Mouse (Mus musculus): ENCODE measurements at regions not wholly inside any gene's neighbourhood (a gene's known extent, or its start where the extent isn't known, plus 50 kb on each side); places are given as distances from the start of the nearest gene placed in this dataset.
"Not testable (repeated sequence)": the region's sequence is repeated elsewhere in the genome, so short reads cannot be mapped to it uniquely, and the experiment has no call there.

DNA sequence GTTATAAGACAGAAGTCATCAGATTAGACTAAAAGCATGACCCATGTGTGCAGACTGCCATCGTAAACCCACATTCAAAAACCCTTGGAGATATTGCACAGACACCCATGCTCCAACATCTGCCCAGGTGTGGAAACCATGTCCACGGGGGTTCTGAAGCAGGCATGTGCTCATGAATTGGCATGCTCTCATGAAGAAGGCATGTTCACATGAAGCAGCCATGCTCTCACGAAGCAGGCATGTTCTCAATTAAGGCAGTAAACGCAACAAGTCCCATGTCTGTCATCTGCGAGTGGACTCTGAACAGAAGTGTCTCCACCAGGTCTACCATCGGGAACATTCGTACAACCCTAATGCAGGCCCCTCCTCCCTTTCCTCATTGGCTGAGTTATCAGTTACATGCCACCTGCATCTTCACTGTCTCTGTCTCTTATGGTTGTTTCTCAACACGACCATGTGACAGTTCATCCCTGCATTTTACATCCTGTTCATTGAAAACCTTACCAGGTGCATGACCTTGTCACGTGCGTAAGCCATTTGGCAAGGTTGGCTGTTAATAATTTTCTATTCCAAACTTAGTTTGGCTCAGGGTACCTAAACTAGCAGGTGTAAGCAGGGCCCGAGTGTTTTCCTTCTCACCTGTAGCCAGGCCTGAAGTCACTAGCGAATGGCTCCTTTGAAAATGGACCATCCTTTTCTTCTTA, 193.4 kb downstream of the Tcp10c start:
- H3K4me2 ChIP-seq (ENCODE audit: low read depth, low read length), result no peak overlapping the region
- no peak overlapping the region for H3K4me3 ChIP-seq (ENCODE audit: low read depth, low read length)
- ATAC-seq, result peak; percentile 18; the same call in 1 of the 2 replicates
- no peaks in the 10 kb centered on the region for H3K4me1 ChIP-seq (ENCODE audit: insufficient read depth)
- peaks cover 44% of the 10 kb centered on the region for H3K9me3 ChIP-seq (ENCODE audit: low read length)
- H3K9ac ChIP-seq (replicated peaks), result no peak overlapping the region
- H3K27me3 ChIP-seq (ENCODE audit: insufficient read depth, low read length), result no peaks in the 10 kb centered on the region
- peak; percentile 18 for DNase-seq
- no peaks in the 10 kb centered on the region for H3K36me3 ChIP-seq (replicated peaks; ENCODE audit: insufficient read depth, low read length)
- H3K27ac ChIP-seq (ENCODE audit: low read depth), result no peak overlapping the region
- WGBS (ENCODE audit: insufficient replicate concordance), result 54% methylated on average over 12 of the region's 12 CpGs
- TF ChIP-seq CTCF (IDR thresholded peaks at IDR 0.05; ENCODE audit: low read depth) (no peak), EP300 (IDR thresholded peaks at IDR 0.05; ENCODE audit: low read depth) (no peak)

- Histone ChIP-seq H3K4me1 (ENCODE audit: insufficient read depth) (no peaks in the 10 kb centered on the region), H3K9ac (replicated peaks) (no peak overlapping the region), H3K9me3 (ENCODE audit: low read length) (peaks cover 30% of the 10 kb centered on the region), H3K27me3 (ENCODE audit: insufficient read depth, low read length) (no peaks in the 10 kb centered on the region), H3K27ac (ENCODE audit: low read depth) (no peak overlapping the region), H3K36me3 (replicated peaks; ENCODE audit: insufficient read depth, low read length) (no peaks in the 10 kb centered on the region), H3K4me2 (ENCODE audit: low read depth, low read length) (no peak overlapping the region), H3K4me3 (ENCODE audit: low read depth, low read length) (no peak overlapping the region)
- ATAC-seq (peak; percentile 43), DNase-seq (no peak)
- 64% methylated on average over 9 of the region's 9 CpGs for WGBS (ENCODE audit: insufficient replicate concordance)
- TF ChIP-seq CTCF (IDR thresholded peaks at IDR 0.05; ENCODE audit: low read depth) (no peak), EP300 (IDR thresholded peaks at IDR 0.05; ENCODE audit: low read depth) (no peak)
Observed at GRCm38 (mm10) chr17:13549975-13550895, 195.9 kb downstream of the Tcp10c start.

DNA sequence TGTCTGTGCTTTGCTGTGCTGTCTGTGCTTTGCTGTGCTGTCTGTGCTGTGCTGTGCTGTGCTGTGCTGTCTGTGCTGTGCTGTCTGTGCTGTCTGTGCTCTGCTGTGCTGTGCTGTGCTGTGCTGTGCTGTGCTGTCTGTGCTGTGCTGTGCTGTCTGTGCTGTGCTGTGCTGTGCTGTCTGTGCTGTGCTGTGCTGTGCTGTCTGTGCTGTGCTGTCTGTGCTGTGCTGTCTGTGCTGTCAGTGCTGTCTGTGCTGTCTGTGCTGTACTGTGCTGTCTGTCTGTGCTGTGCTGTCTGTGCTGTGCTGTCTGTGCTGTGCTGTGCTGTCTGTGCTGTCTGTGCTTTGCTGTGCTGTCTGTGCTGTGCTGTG, 196.5 kb downstream of the Tcp10c start:
- H3K9ac ChIP-seq (replicated peaks); H3K4me3 ChIP-seq (ENCODE audit: low read depth, low read length); H3K4me2 ChIP-seq (ENCODE audit: low read depth, low read length); DNase-seq; H3K27ac ChIP-seq (ENCODE audit: low read depth); H3K27me3 ChIP-seq (ENCODE audit: insufficient read depth, low read length); H3K4me1 ChIP-seq (ENCODE audit: insufficient read depth); H3K36me3 ChIP-seq (replicated peaks; ENCODE audit: insufficient read depth, low read length): not testable (repeated sequence)
- peak; percentile 35 for ATAC-seq
- H3K9me3 ChIP-seq (ENCODE audit: low read length), result peaks cover 30% of the 10 kb centered on the region

DNA sequence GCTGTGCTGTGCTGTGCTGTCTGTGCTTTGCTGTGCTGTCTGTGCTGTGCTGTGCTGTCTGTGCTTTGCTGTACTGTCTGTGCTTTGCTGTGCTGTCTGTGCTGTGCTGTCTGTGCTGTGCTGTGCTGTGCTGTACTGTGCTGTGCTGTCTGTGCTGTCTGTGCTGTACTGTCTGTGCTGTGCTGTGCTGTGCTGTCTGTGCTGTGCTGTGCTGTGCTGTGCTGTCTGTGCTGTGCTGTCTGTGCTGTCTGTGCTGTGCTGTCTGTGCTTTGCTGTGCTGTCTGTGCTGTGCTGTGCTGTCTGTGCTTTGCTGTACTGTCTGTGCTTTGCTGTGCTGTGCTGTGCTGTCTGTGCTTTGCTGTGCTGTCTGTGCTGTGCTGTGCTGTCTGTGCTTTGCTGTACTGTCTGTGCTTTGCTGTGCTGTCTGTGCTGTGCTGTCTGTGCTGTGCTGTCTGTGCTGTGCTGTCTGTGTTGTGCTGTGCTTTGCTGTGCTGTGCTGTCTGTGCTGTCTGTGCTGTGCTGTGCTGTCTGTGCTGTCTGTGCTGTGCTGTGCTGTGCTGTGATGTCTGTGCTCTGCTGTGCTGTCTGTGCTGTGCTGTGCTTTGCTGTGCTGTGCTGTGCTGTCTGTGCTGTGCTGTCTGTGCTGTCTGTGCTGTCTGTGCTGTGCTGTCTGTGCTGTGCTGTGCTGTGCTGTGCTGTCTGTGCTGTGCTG, 197.5 kb downstream of the Tcp10c start:
- peaks cover 24% of the 10 kb centered on the region for H3K9me3 ChIP-seq (ENCODE audit: low read length)
- peak; percentile 66 for DNase-seq
- ATAC-seq, result peak; percentile 51

GRCm38 (mm10) chr17:13552840-13553239, 198.5 kb downstream of the Tcp10c start:
- DNase-seq (peak; percentile 50), ATAC-seq (peak; percentile 43; the same call in 1 of the 2 replicates)
- H3K4me2 ChIP-seq (ENCODE audit: low read depth, low read length); H3K4me1 ChIP-seq (ENCODE audit: insufficient read depth); H3K4me3 ChIP-seq (ENCODE audit: low read depth, low read length); H3K9ac ChIP-seq (replicated peaks); H3K27me3 ChIP-seq (ENCODE audit: insufficient read depth, low read length); H3K36me3 ChIP-seq (replicated peaks; ENCODE audit: insufficient read depth, low read length); H3K27ac ChIP-seq (ENCODE audit: low read depth): not testable (repeated sequence)
- H3K9me3 ChIP-seq (ENCODE audit: low read length), result peaks cover 19% of the 10 kb centered on the region

More for the DNA sequence above, 197.5 kb downstream of the Tcp10c start:
- not testable (repeated sequence) for H3K4me1 ChIP-seq (ENCODE audit: insufficient read depth); H3K27ac ChIP-seq (ENCODE audit: low read depth); H3K4me2 ChIP-seq (ENCODE audit: low read depth, low read length); H3K27me3 ChIP-seq (ENCODE audit: insufficient read depth, low read length); H3K9ac ChIP-seq (replicated peaks); H3K36me3 ChIP-seq (replicated peaks; ENCODE audit: insufficient read depth, low read length); H3K4me3 ChIP-seq (ENCODE audit: low read depth, low read length)

DNA sequence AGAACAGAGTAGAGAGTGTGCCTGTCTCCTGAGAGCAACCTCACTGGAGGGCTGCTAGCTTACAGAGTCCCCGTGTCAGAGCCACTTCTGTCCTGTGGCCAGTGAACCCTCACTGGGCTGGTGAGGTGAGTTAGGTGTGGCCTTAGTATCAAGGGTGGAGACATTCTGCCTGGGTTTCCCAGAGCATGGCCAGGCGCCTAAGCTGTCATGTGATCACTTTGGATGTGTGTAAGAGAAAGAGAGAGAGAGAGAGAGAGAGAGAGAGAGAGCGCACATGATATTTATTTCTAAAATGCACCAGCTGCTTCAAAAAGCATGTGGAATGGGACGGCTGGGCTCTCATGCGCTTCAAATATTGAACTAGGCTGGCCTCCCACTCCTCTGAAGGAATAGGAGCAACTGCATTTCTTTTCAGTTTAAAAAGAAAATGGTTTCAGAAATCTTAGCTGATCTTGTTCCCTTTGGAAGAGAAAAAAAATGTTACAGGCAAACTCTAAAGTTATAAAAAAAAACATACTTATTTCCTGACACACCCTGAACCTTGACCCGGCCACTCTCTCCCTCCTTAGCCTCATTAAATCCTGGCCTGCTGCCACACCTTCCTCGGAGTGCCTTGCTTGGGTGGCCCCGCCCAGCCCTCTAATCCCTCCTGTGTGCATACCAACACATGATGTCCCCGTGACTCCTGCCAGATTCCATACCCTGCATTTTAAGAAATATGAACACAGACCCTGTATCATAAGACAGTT, 201.1 kb downstream of the Tcp10c start:
- WGBS (ENCODE audit: insufficient replicate concordance), result 57% methylated on average over 9 of the region's 9 CpGs
- not testable (repeated sequence) for ATAC-seq, DNase-seq

DNA sequence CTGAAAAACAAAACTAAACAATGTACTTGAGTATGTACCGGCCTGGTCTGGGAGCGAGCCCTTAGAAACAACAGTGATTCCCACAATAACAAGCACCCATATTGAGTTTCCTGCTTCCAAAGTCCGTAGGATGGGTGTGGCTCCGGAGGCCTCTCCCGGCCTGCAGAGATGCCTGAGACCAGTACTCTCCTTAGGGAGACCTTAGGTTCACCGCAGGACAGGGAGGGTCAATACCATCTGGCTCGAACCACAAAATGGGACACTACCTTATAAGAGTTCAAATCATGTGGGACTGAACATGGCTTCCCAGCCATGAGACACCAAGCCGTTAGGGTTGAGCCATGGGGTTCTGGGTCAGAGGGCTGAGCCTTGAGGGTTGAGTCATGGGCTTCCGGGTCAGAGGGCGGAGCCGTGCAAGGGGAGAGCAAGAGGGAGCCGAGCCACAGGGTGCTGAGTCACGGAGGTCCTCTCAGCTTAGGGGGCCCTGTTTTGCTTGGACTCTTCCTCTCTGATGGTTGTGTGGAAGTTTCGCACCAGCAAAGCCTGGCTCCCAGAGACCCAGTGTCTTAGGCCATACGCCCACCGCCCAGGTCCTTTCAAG, 201.8 kb downstream of the Tcp10c start:
- not testable (repeated sequence) for H3K27me3 ChIP-seq (ENCODE audit: insufficient read depth, low read length); H3K9ac ChIP-seq (replicated peaks); ATAC-seq; H3K9me3 ChIP-seq (ENCODE audit: low read length); H3K4me3 ChIP-seq (ENCODE audit: low read depth, low read length); H3K4me1 ChIP-seq (ENCODE audit: insufficient read depth); H3K27ac ChIP-seq (ENCODE audit: low read depth); H3K36me3 ChIP-seq (replicated peaks; ENCODE audit: insufficient read depth, low read length); H3K4me2 ChIP-seq (ENCODE audit: low read depth, low read length); DNase-seq
- WGBS (ENCODE audit: insufficient replicate concordance), result 74% methylated on average over 16 of the region's 16 CpGs

More for the DNA sequence above, 201.1 kb downstream of the Tcp10c start:
- not testable (repeated sequence) for H3K9me3 ChIP-seq (ENCODE audit: low read length); H3K4me1 ChIP-seq (ENCODE audit: insufficient read depth); H3K4me3 ChIP-seq (ENCODE audit: low read depth, low read length); H3K27ac ChIP-seq (ENCODE audit: low read depth); H3K4me2 ChIP-seq (ENCODE audit: low read depth, low read length); H3K36me3 ChIP-seq (replicated peaks; ENCODE audit: insufficient read depth, low read length); H3K27me3 ChIP-seq (ENCODE audit: insufficient read depth, low read length); H3K9ac ChIP-seq (replicated peaks)

Measured in liver, postnatal 0 days (tissue).